Mouse (Mus musculus) CD8-positive naive resting alpha-beta T cell, adult 2 months (primary cell): ENCODE measurements around the gene Ap1s3.
A peak's percentile ranks its signal among the peaks of the same experiment; 100 is the strongest.
"Not testable (repeated sequence)": the region's sequence is repeated elsewhere in the genome, so short reads cannot be mapped to it uniquely, and the experiment has no call there.

Source experiments
- DNase-seq, 2 experiments: peaks; one replicate each; pipeline ENCODE4 v3.0.0; 2022; ENCODE audit warnings: low read depth in 2 of 2, low spot score in 2 of 2

Ap1s3 gene

DNA sequence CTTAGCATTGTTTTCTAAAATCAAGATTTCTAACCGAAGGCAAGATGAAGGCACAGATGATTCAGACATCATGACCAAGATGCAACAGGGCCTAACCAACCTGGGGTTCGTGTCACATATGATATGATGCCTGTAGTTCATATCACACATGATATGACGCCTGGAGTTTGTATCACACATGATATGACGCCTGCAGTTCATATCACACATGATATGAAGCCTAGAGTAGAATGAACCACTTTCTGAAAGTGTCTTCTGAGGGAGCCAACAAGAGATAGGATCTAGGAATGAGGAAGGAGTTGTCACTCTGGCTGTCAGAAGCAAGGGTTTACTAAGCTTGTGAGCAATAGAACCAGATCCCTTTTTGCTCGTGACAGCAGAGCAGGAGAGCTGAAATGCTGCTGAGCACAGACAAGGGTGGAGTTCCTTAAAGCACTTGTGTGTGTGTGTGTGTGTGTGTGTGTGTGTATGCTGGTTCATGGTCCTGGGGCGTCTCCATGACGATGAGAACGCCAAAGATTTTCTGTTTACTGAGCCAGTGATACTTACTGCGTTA, 2.3 kb downstream of the Ap1s3 start:
- no peak for DNase-seq

DNA sequence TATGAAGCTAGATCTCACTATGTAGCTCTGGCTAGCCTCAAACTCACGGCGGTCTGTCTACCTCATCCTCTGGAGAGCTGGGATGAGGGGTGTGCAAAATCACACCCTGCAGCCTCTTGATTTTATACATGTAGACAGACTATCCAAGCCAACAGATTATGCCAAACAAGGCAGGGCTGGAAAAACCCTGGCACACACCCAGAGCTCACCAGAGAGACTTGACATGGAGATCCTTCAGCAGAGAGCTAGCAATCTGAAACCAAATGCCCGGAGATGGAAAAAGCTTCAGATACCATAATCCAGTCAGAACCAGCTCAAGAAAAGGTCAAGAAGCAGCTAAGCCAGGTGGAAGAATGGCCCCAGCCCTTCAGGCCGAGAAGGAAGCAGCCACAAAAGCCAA, 6.9 kb downstream of the Ap1s3 start:
- DNase-seq = no peak

DNA sequence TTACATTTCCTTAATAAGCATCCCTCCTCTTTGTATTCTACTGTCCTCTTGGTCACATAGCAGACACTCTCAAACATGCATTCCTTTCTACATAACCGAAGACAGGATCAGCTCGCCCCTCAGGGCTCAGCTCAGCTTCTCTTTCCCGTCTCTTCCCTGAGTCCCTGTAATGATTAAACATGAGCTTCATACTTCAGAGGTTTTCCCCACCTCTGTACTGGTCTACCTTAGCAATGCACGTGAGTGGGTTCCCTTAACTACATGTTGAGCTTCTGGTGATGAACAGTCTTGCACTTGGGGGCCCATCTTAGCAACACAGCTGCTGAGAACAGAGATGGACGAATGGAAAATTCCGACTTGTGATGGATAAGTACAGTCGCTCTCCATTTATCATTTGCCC, 12.2 kb downstream of the Ap1s3 start:
- DNase-seq = no peak

DNA sequence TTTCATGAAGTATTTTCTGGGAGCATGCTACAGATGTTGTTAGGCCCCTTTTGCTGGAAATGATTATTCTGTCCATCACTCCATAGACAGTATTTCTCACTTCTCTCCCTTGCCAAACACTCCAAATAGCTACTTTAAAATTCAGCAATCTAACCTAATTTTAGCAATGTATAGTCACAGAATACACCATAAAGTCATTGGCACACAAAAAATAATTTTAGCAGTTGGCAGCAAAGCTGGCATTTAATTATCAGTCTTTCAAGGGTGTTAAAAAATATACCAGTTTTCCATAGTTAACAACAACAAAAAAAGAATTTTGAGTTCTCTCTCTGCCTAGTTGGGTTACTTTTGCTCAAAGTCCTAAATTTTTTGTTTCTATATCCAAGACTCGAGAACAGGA, 14.4 kb downstream of the Ap1s3 start:
- DNase-seq = no peak

DNA sequence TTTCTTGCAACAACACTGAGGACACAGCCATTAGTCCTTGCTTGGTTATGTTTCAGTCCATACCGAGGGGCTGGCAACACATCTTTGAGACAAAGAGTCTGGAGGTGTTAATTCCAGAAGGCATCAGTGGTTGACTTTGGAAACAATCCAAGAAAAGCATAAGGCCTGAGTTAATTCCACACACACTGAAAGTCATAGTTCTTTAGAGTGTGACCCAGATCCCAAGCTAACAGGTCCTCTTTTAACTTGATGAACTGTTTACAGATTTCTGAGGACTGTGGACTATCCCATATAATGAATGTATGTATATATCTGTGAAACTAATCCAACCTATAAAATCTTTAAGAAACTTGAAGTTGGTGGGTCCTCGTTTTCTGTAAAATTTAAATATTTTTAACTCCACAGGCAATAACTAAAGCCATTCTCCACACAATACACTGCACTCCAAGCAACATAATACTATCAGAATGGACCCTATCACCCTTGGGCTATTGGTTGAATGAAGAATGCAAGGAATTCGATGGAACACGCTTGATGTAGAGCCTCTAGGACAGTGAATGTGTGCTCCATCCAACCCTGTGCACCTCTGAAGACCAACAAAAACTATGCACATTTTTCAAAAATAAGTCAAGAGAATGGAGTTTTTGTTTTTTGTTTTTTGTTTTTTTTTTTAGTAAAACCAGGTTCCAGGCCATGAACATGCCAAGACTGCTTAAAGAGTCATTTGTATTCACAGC, 15.8 kb downstream of the Ap1s3 start:
- no peak for DNase-seq

DNA sequence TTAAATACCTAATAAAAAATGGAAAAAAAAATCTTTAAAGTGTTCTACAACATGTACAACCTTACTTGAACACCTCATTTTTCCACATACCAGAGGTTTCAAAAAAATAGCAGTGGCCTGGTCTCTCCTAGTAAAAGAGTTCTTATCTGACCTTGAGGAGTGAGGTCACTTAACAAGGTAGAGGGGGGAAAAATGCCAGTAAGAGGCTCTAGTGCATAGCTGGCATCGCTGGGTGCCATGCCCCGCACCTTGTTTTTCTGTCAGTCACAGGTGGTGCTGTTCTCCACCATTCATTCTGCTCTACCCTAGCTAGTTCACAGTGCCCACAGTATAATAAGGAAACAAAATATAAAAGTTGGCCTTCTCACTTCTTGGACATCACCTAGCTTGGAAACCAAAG, 16.8 kb downstream of the Ap1s3 start:
- no peak for DNase-seq

DNA sequence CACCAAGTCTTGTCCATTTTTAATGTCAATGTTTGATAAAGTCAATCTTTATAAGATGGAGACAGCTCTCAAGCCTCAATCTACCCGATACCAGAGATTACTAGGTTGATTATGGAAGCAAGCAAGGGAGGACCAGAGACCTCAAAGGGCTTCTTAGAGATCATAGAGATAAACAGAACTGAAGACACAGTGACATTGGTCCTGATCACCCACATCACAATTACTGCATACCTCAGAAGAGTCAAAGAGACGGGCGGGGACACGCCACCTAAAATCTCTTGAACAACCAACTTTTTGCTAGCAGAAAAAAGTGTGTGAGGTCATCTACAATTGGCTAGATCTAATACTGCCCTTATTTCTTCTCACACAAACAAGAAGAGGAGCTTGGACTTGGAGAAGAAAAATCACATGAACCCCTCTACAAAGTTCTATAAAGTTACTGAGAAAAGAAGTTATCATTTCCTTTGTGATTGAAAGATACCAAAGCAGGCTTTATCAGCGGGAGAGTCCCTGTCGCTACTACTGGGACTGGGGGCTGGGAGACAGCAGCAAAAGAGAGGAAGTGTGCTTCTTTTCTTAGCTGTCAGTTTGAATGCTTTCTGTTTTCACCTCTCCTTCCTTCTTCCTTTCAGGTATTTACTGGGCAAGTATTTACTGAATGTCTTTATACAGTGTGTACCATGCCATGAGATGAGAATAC, 28.2 kb downstream of the Ap1s3 start:
- DNase-seq = peak in 1 of 2 experiments; percentile 7

DNA sequence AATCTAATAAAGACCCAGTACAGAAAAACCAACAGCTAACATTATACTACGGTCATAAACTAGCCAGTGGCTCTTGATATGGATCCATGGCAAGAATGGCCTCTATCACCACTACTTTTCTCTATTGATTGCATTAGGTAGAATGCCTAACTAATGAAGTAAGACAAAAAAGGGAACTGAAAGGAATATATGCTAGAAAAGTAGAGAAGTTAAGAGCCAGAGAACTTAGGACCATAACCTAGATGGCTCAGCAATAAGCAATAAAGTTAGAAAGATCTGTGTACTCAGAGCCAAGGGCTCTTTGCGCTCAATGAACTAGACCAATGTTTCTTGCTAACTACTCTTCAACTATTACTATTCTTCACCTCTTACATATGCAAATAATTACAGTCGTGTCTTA, 29.1 kb downstream of the Ap1s3 start:
- DNase-seq = no peak

DNA sequence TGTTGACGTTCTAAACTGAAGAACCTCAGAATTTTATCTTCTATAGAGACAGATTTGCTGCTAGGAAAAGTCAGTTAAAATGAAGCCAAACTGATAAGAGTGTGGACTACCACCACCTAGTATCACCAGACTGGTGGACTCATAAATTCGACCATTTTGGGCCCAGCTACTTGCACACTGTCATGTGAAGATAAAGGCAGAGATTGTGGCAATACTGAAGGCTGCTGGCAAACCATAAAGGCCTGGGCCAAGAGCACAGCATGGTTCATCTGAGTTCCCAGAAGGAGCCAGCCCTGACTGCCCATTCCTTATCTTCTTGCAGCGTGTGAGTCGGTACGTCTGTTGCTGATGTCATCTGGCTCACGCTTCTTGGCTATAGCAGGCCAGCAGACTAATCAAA, 30.4 kb downstream of the Ap1s3 start:
- no peak for DNase-seq

DNA sequence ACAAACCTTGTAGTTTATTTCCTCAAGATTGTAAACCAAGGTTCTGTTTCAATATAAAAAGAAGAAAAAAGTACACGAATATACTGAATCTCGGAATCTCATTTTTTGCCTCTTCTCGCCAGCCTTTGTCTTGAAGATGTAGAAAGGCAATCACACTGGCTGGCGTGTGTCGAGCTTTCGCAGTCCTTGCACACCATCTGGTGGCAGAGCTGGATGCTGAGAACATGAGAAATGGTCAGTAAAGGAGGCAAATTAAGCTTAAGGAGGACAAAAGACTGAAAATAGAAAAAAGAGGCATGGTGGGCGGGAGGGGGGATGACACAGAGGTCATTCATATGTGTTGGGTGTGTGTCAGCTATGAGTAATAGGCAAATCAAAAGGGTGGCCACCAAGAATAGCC, 31.6 kb downstream of the Ap1s3 start:
- DNase-seq = no peak

DNA sequence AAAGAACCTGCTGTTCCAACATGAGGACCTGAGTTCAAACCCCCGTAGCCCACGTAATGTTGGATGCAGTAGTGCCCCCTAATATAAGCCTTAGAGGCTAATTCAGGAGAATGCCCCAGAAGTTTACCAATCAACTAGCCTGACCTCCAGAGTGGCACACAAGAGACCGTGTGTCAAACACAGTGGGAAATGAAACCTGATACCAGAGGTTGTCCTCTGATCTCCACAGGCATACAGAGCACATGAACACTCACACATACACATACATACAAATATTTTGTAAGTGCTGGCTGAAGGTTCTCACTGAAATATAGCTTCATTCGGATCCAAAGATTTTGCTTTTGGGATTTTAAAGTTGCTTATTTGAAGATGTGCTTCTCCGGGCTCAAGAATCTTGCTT, 32.1 kb downstream of the Ap1s3 start:
- no peak for DNase-seq

DNA sequence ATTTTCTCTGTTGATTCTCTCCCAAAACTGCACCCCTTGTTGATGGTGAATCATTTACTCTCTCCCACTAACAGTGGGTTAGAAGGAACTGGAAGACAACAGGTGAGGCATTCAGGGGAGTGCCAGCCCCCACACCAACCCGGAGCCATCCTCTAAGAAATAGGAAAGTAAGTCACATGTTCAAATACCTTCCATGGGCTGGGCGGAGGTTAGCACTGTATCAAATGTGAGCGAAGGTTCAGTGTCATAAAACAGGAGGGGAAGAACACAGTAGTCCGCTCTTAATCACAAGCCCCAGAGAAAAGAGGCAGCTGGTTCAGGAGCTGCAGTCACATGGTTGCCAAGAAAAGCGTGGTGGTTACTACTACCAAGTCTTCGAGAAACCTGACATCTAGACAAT, 32.7 kb downstream of the Ap1s3 start:
- DNase-seq = no peak

DNA sequence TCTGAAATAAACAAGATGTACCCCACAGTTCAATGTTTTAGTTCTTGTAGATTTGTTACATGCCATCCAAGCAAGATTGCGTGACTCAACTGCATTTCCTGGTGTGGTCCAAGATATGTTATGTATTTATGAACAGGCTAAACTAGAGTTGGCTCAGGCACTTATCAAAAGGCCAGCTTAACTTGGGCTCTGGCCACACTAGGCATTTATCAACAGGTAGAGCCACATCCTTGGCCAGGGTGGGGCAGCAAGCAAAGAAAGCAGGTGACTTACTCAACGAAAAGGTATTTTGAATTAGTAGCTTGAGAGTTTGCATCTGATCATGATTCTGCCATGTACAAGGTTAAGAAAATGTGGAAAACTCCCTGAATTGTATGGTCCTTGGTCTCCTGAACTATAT, 34.0 kb downstream of the Ap1s3 start:
- DNase-seq = no peak

DNA sequence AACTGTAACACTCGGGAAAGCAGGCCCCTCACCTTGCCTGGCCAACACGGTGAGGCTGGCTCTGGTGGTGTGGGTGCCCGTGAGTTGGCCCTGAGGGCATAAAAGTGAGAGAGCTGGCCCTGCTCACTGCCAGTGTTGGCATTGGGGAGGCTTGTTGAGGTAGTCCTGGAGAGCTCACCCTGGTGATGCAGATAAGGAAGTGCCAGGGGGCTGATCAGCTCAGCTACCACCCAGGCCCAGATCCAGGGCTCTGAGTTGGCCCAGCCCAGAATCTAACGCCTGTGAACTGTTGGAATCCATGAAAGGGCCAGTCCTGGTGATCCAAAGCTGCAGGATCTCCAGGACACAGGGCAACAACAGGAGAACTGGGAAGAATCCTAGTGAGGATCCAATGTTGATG, 40.3 kb downstream of the Ap1s3 start:
- DNase-seq = no peak

DNA sequence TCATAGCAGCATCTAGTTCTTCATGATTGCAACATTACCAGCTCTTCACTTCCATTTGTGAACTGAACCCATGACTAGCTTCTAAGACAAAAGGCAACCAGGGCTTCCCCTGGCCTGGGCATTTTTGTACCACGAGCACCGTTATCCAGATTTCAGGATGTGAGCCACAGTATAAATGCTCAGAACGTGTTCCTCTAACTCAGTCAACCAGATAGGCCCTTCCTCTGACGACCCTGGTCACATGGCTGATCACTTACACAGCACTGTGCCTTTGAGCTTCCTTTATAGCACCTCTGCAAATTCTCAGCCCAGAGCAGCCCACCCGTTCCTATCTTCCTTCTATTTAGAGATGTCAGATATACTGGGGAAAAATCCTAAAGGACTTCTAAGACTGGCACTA, 42.0 kb downstream of the Ap1s3 start:
- DNase-seq = no peak

DNA sequence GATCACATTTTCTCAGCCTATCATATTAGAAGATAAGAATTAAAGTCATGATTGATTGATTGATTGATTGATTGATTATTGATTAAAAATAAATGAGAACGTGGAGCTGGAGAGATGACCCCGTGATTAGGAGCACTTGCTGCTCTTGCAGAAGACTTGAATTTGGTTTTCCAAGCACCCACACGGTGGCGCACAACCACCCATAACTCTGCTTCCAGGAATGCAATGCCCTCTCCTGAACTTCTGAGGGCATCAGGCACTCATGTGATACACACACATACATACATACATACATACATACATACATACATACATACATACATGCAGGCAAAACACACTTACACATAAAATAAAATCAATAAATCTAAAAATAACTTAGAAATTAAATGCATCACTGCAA, 45.6 kb downstream of the Ap1s3 start:
- no peak for DNase-seq

DNA sequence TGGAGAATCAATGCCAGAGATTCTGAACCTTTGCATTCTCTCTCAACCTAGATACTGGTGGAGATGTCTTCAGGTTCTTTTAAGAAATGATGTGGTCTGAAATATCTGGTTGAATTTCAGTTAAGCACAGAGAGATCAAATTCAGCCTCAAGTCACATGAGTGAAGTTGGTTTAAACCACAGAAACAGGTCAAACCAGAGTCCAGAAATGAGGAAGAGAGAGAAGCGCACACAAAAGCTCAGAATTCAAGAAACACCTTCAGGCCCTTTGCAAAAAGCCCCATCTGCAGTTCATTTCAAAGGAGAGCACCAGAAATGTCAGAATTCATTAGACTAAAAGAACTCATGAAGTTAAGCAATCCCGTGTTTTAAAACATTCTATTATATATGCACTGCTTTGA, 52.3 kb downstream of the Ap1s3 start:
- no peak for DNase-seq

DNA sequence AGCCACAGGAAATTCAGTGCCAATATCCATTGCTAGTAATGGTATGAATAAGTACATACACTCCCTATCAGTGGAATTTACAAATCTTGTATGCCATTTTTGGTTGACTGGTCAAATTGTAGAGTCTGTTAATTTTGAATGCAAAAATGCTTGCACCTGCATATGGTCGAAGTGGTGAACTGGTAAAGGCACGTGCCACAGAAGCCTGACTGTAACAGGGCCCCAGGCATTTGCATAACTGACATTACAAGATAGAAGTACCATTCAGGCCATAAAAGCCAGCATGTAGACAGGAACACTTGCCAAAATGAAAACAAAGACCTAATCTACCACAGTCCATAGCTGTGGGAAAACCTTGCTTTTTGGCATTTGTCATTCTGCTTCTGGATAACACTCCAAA, 55.3 kb downstream of the Ap1s3 start:
- no peak for DNase-seq

DNA sequence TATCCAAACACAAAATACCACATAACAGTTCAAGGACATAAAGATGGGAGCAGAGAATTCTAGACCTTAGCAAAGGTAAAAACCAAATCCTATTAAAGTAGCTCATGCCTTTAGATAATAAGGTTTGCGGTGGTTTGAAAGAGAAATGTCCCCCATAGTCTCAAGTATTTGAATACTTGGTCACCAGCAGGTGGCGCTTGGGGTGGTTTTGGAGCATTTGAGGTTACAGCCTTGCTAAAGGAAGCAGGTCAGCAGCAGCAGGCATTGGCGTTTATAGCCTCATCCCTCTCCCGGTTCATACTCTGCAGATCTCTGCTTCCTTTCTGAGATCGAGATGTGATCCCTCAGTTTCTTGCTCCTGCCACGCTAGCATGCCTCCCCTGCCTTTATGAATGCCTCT, 57.3 kb downstream of the Ap1s3 start:
- no peak for DNase-seq

DNA sequence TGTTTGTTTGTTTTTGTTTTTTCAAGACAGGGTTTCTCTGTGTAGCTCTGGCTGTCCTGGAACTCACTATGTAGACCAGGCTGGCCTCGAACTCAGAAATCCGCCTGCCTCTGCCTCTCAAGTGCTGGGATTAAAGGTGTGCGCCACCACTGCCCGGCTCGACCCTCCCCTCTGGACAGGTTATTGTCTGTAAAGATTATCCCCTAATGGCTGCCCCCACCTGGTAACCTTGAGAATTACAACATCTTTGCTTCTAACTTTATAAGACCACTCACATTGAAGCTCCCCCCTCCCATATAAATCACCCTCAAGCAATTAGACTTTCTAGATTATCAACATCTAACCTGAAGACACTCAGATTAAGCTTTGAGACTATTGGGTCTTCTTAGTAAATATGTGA, 60.5 kb downstream of the Ap1s3 start:
- not testable (repeated sequence) for DNase-seq

DNA sequence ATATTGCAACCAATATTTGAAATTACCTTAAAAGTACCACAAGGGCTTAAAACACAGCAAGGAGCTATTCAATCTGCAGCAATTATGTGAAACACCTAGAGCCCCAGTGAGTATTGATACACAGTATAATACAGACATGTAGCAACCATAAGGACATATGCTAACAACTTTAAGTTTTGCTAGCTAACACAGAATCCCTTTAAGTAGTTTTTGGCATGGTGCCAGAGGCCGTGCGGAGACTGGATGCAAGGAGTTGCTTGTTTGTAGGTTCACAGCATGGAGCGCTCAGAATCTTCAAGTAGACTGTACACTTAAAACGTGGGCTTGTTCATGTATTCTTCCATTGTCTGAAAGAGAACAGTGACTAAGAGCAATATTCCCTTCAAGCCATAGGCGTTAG, 62.9 kb downstream of the Ap1s3 start:
- not testable (repeated sequence) for DNase-seq

DNA sequence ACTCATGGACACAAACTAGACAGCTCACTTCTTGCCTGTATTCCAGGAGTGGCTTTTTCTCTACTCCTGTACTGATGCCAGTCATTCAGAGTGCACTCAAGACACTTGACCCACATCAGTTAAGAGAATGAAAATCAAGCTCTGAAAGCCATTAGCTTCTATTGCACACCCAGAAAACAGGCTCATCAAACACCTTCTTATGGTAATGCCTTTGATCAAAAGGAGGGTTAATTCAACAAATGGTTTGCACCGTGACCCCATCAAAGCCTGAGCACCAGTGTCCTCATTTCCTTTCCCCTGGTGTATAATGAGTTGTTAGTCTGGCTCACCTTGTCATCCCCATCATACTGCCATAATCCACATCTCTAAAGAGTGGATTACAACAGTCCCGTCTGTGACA, 69.3 kb downstream of the Ap1s3 start:
- no peak for DNase-seq
